Mouse (Mus musculus): ENCODE data around the gene Cryba2. TPM values are rescaled to one million over a fixed set of nuclear protein-coding genes. Genes with fewer than 3 reads are reported as not detected.
A peak's percentile ranks its signal among the peaks of the same experiment; 100 is the strongest.

Cryba2 gene
- polyA plus RNA-seq, 1 experiment from 2014 or later: not detected

DNA sequence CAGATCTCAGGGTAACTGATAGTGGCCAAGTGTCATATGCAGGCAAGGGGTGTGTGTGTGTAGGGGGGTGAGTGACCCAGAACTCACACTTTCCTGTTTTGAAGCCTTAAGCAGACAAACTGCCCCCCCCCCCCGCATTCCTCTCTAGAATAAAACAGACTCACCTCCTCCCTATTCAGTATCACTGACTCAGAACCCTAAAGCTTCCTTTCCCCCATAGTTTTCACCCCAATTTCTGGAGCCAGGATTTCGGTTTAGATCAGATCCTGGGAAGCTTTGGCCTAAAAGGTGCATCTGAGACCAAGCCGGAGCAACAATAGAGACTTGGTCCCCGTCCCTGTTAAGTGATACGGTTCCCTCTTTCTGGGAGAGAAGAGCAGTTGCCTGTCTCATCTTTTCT lies 9.5 kb downstream of the Cryba2 start:
- Histone ChIP-seq H3K27me3 (peaks cover 95% of the 10 kb centered on the region), H3K4me3 (replicated peaks) (no peak overlapping the region), H3K27ac (replicated peaks) (no peak overlapping the region), H3K36me3 (replicated peaks) (no peaks in the 10 kb centered on the region), H3K9me3 (replicated peaks) (no peaks in the 10 kb centered on the region), H3K4me2 (no peak overlapping the region), H3K9ac (no peak overlapping the region), H3K4me1 (replicated peaks) (0 out of 2 replicates have a peak, but pooled peaks cover 3% of the 10 kb centered on the region)
- 7% methylated on average over 5 of the region's 5 CpGs for WGBS (ENCODE audit: insufficient replicate concordance)
- ATAC-seq (ENCODE audit: insufficient read depth): no peak

- ATAC-seq (ENCODE audit: insufficient read depth): no peak
- no peak overlapping the region for H3K27ac ChIP-seq (replicated peaks)
- H3K4me3 ChIP-seq (replicated peaks): no peak overlapping the region
- no peaks in the 10 kb centered on the region for H3K36me3 ChIP-seq (replicated peaks)
- H3K4me1 ChIP-seq (replicated peaks): 0 out of 2 replicates have a peak, but pooled peaks cover 3% of the 10 kb centered on the region
- 2% methylated on average over 8 of the region's 8 CpGs for WGBS (ENCODE audit: insufficient replicate concordance)
- H3K4me2 ChIP-seq: no peak overlapping the region
- no peaks in the 10 kb centered on the region for H3K9me3 ChIP-seq (replicated peaks)
- peaks cover 96% of the 10 kb centered on the region for H3K27me3 ChIP-seq
- no peak overlapping the region for H3K9ac ChIP-seq
Measured at GRCm38 (mm10) chr1:74882828-74883227, 10.1 kb downstream of the Cryba2 start.

DNA sequence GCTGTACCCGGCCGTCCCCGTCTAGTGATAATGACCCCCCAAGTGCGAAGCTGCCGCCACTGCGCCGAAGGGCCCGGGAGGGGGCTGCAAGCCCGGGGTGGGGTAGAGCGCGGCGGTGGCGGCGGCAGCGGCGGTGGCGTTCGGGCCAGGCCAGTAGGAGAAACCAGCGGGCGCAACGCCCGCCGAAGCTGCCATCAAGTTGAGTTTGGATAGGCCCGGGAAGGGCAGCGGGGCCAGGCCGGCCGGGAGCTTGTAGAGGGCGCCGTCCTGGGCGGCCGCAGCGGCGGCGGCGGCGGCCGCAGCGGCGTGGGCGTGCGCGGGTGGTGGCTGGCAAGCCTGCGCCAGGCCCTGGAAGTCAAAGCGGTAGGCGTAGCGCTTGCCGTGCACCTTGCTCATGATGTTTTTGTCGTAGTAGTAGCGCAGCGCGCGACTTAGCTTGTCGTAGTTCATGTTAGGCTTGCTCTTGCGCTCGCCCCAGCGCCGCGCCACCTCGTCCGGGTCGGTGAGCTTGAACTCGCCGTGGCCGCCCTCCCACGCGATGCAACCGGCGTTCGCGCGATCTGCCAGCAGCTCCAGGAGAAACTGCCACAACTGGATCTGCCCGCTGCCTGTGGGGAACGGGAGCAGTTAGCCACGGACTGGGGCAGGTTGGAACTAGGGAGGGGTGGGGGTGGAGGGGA lies 10.7 kb downstream of the Cryba2 start:
- H3K4me3 ChIP-seq (replicated peaks): peak overlapping the region; percentile 21

GRCm38 (mm10) chr1:74880785-74881360 lies 12.1 kb downstream of the Cryba2 start:
- Histone ChIP-seq H3K9me3 (replicated peaks) (no peaks in the 10 kb centered on the region), H3K9ac (no peak overlapping the region), H3K27me3 (peaks cover 89% of the 10 kb centered on the region), H3K27ac (replicated peaks) (no peak overlapping the region), H3K4me2 (no peak overlapping the region), H3K4me3 (replicated peaks) (no peak overlapping the region), H3K4me1 (replicated peaks) (0 out of 2 replicates have a peak, but pooled peaks cover 3% of the 10 kb centered on the region), H3K36me3 (replicated peaks) (no peaks in the 10 kb centered on the region)
- WGBS (ENCODE audit: insufficient replicate concordance): 5% methylated on average over 18 of the region's 18 CpGs
- no peak for ATAC-seq (ENCODE audit: insufficient read depth)

More for the DNA sequence above, 10.7 kb downstream of the Cryba2 start:
- H3K36me3 ChIP-seq (replicated peaks): no peaks in the 10 kb centered on the region
- no peak overlapping the region for H3K27ac ChIP-seq (replicated peaks)
- 2% methylated on average over 74 of the region's 74 CpGs for WGBS (ENCODE audit: insufficient replicate concordance)
- H3K9me3 ChIP-seq (replicated peaks): no peaks in the 10 kb centered on the region
- H3K4me2 ChIP-seq: peak overlapping the region; percentile 46
- peaks cover 94% of the 10 kb centered on the region for H3K27me3 ChIP-seq
- H3K9ac ChIP-seq: no peak overlapping the region
- H3K4me1 ChIP-seq (replicated peaks): 0 out of 2 replicates have a peak, but pooled peaks cover 3% of the 10 kb centered on the region
- ATAC-seq (ENCODE audit: insufficient read depth): no peak

- Histone ChIP-seq H3K27ac (replicated peaks) (no peak overlapping the region), H3K9ac (no peak overlapping the region), H3K4me3 (replicated peaks) (no peak overlapping the region), H3K4me2 (no peak overlapping the region), H3K36me3 (replicated peaks) (no peaks in the 10 kb centered on the region), H3K4me1 (replicated peaks) (0 out of 2 replicates have a peak, but pooled peaks cover under 1% of the 10 kb centered on the region), H3K27me3 (peaks cover 56% of the 10 kb centered on the region), H3K9me3 (replicated peaks) (no peaks in the 10 kb centered on the region)
- 29% methylated on average over 3 of the region's 3 CpGs for WGBS (ENCODE audit: insufficient replicate concordance)
- no peak for ATAC-seq (ENCODE audit: insufficient read depth)
Measured at GRCm38 (mm10) chr1:74877199-74877598, 15.7 kb downstream of the Cryba2 start.

- H3K27ac ChIP-seq (replicated peaks): no peak overlapping the region
- no peak overlapping the region for H3K9ac ChIP-seq
- no peak overlapping the region for H3K4me3 ChIP-seq (replicated peaks)
- whole genome bisulfite sequencing (ENCODE audit: insufficient replicate concordance): 35% methylated on average over 2 of the region's 2 CpGs
- H3K4me2 ChIP-seq: no peak overlapping the region
- no peaks in the 10 kb centered on the region for H3K9me3 ChIP-seq (replicated peaks)
- no peaks in the 10 kb centered on the region for H3K4me1 ChIP-seq (replicated peaks)
- H3K36me3 ChIP-seq (replicated peaks): no peaks in the 10 kb centered on the region
- H3K27me3 ChIP-seq: peaks cover 29% of the 10 kb centered on the region; the same call in 1 of the 2 replicates
- no peak for ATAC-seq (ENCODE audit: insufficient read depth)
Measured at GRCm38 (mm10) chr1:74872218-74872617, 20.7 kb downstream of the Cryba2 start.

- Histone ChIP-seq H3K4me2 (no peak overlapping the region), H3K27me3 (peaks cover 43% of the 10 kb centered on the region)
Measured at GRCm38 (mm10) chr1:74861783-74862182, 31.2 kb downstream of the Cryba2 start.

GRCm38 (mm10) chr1:74859223-74859984 lies 33.5 kb downstream of the Cryba2 start:
- Histone ChIP-seq H3K4me2 (no peak overlapping the region), H3K27ac (replicated peaks) (no peak overlapping the region), H3K4me1 (replicated peaks) (peaks cover 11% of the 10 kb centered on the region), H3K9ac (no peak overlapping the region), H3K27me3 (peaks cover 67% of the 10 kb centered on the region), H3K4me3 (replicated peaks) (no peak overlapping the region), H3K9me3 (replicated peaks) (no peaks in the 10 kb centered on the region), H3K36me3 (replicated peaks) (no peaks in the 10 kb centered on the region)
- ATAC-seq (ENCODE audit: insufficient read depth): no peak
- 26% methylated on average over 6 of the region's 6 CpGs for WGBS (ENCODE audit: insufficient replicate concordance)

More at GRCm38 (mm10) chr1:74861783-74862182, 31.2 kb downstream of the Cryba2 start:
- no peaks in the 10 kb centered on the region for H3K4me1 ChIP-seq (replicated peaks)
- no peak overlapping the region for H3K4me3 ChIP-seq (replicated peaks)
- H3K27ac ChIP-seq (replicated peaks): no peak overlapping the region
- no peaks in the 10 kb centered on the region for H3K36me3 ChIP-seq (replicated peaks)
- no peak overlapping the region for H3K9ac ChIP-seq
- no peaks in the 10 kb centered on the region for H3K9me3 ChIP-seq (replicated peaks)
- ATAC-seq (ENCODE audit: insufficient read depth): no peak

- Histone ChIP-seq H3K27ac (replicated peaks) (no peak overlapping the region), H3K9me3 (replicated peaks) (no peaks in the 10 kb centered on the region), H3K36me3 (replicated peaks) (no peaks in the 10 kb centered on the region), H3K4me3 (replicated peaks) (no peak overlapping the region), H3K4me2 (no peak overlapping the region), H3K9ac (no peak overlapping the region), H3K4me1 (replicated peaks) (peaks cover 11% of the 10 kb centered on the region), H3K27me3 (peaks cover 73% of the 10 kb centered on the region)
- no peak for ATAC-seq (ENCODE audit: insufficient read depth)
- 8% methylated on average over 16 of the region's 16 CpGs for WGBS (ENCODE audit: insufficient replicate concordance)
Measured at GRCm38 (mm10) chr1:74858805-74859204, 34.1 kb downstream of the Cryba2 start.

DNA sequence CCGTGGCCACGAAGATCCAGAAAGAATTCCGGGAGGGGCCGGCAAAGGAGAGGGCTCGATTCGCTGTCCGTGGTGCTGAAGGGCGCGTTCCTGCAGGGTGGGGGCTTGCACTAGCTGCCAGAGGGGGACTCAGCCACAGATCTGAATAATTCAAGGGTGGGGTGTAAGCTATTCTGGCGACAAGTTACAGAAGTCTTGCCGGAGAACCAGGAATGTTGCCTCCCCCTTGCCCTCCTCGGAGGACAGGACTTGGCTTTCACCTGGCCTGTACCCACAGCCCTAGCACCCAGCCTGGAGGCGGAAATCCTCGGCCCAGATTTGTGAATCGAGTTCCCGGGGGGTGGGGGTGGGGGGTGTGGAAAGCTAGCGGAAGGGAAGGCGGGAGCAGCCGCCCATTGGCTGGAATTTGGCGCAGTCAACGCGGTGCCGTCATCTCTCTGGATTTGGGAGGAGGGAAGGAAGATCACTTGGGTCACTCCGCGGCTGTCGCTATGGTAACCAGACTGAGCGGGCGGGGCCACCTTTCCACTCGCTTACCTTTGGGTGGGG lies 34.7 kb downstream of the Cryba2 start:
- no peak overlapping the region for H3K4me3 ChIP-seq (replicated peaks)
- WGBS (ENCODE audit: insufficient replicate concordance): 1% methylated on average over 29 of the region's 29 CpGs
- ATAC-seq (ENCODE audit: insufficient read depth): no peak

DNA sequence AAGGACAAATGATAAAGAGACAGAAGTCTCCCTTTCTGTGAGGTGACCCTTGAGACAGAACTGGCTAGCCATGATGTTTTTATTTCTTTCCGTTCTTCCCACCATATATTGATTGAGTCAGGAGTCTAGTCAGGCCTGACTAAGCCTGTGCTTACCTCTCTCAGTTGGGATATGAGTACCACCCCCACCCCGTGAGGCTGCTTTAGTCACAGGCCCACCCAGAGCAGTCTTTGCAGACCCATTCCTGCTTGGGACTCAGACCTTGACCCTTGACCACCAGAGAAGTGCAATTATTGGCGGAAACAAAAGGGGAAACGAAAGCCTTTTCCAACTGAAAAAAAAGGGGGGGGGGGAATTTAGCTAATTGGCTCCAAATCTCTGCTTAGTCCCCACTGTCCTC lies 35.3 kb downstream of the Cryba2 start:
- Histone ChIP-seq H3K36me3 (replicated peaks) (no peaks in the 10 kb centered on the region), H3K4me3 (replicated peaks) (no peak overlapping the region), H3K27ac (replicated peaks) (no peak overlapping the region), H3K27me3 (peaks cover 85% of the 10 kb centered on the region), H3K9me3 (replicated peaks) (no peaks in the 10 kb centered on the region), H3K4me2 (no peak overlapping the region), H3K9ac (no peak overlapping the region), H3K4me1 (replicated peaks) (peaks cover 11% of the 10 kb centered on the region)
- ATAC-seq (ENCODE audit: insufficient read depth): no peak
- WGBS (ENCODE audit: insufficient replicate concordance): 3% methylated on average over 4 of the region's 4 CpGs

More for the DNA sequence above, 34.7 kb downstream of the Cryba2 start:
- Histone ChIP-seq H3K27me3 (peaks cover 79% of the 10 kb centered on the region), H3K36me3 (replicated peaks) (no peaks in the 10 kb centered on the region), H3K9me3 (replicated peaks) (no peaks in the 10 kb centered on the region), H3K4me2 (peak overlapping the region; percentile 13; the same call in 1 of the 2 replicates), H3K4me1 (replicated peaks) (peaks cover 11% of the 10 kb centered on the region), H3K27ac (replicated peaks) (no peak overlapping the region), H3K9ac (no peak overlapping the region)
